Mouse (Mus musculus) liver, embryonic 16.5 days (tissue): ENCODE measurements around the gene Prss33. TPM values are rescaled to one million over a fixed set of nuclear protein-coding genes. Genes with fewer than 3 reads are reported as not detected.
A peak's percentile ranks its signal among the peaks of the same experiment; 100 is the strongest.

Experiments
- ATAC-seq: fragments of 200-750 bp; cut with Nextera tagmentation; 2 replicates; pipeline ENCODE4 v1.8.0; 2017; ENCODE audit warnings: low read depth, mild to moderate bottlenecking, moderate number of reproducible peaks, moderate library complexity
- H3K27ac ChIP-seq: fragments of 300-500 bp; sonication (generic); 2 replicates; pipeline ENCODE4 v1.5.1; 2014; ENCODE audit warnings: mild to moderate bottlenecking, low read length
- H3K27me3 ChIP-seq: fragments of 300-500 bp; sonication (generic); 2 replicates; pipeline ENCODE4 v1.6.1; 2014; ENCODE audit warnings: low read depth, low read length, mixed read lengths; ENCODE audit not compliant: control insufficient read depth, insufficient read depth
- H3K36me3 ChIP-seq: fragments of 300-500 bp; sonication (generic); 2 replicates; pipeline ENCODE4 v1.6.1; 2014; ENCODE audit warnings: mild to moderate bottlenecking; ENCODE audit not compliant: control insufficient read depth, insufficient read depth
- H3K4me1 ChIP-seq: fragments of 300-500 bp; sonication (generic); 2 replicates; pipeline ENCODE4 v1.6.1; 2014; ENCODE audit warnings: low read depth, low read length, mixed read lengths; ENCODE audit not compliant: control insufficient read depth
- H3K4me2 ChIP-seq: fragments of 300-500 bp; sonication (generic); 2 replicates; pipeline ENCODE4 v1.6.1; 2014; ENCODE audit warnings: low read depth, low read length, mixed read lengths
- H3K4me3 ChIP-seq: fragments of 300-500 bp; sonication (generic); 2 replicates; pipeline ENCODE4 v1.5.1; 2014; ENCODE audit warnings: low read depth, mild to moderate bottlenecking, low read length
- H3K9ac ChIP-seq: fragments of 300-500 bp; sonication (generic); 2 replicates; pipeline ENCODE4 v1.6.1; 2014; ENCODE audit warnings: low read depth, low read length
- H3K9me3 ChIP-seq: fragments of 300-500 bp; sonication (generic); replicated peaks from 2 replicates; pipeline ENCODE4 v1.6.1; 2016; ENCODE audit warnings: low read length; ENCODE audit not compliant: control insufficient read depth
- WGBS: fragments of 180-500 bp; shearing (Covaris S2); extraction: QIAGEN DNeasy Blood & Tissue Kit; methylation state at CpG from one replicate; pipeline ENCODE4 v1.1.7; 2014; ENCODE audit not compliant: insufficient replicate concordance; 5-methylcytosine and 5-hydroxymethylcytosine counted together
- polyA plus RNA-seq: library from polyadenylated mRNA; unstranded; fragments of >200 nt; fragmentation: Nextera tagmentation; extraction: Ambion mirVana; gene quantifications from 2 replicates; pipeline ENCODE4 v1.2.1, GENCODE M21; 2015

Prss33 gene
- polyA plus RNA-seq, 1 experiment from 2014 or later = not detected

DNA sequence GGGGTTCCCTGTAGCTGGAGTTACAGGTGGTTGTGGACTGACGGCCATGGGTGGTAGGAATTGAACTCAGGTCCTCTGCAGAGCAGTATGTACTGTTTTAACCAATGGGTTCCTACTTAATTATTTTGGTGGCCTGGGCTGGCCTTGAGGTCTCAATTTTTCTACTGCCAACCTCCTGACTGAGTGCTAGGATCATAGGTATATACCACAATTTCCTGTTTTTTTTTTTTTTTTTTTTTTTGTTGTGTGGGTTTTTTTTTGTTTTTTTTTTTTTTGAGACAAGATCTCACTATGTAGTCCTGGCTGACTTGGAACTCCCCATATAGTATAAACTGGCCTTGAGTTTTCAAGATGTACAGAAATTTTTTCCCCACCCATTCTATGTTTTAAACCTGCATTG lies 4.7 kb downstream of the Prss33 start:
- Histone ChIP-seq H3K4me2 (no peak overlapping the region), H3K4me3 (no peak overlapping the region), H3K9me3 (peaks cover 3% of the 10 kb centered on the region; the same call in 1 of the 2 replicates), H3K4me1 (peaks cover 17% of the 10 kb centered on the region), H3K9ac (no peak overlapping the region), H3K36me3 (peaks cover 6% of the 10 kb centered on the region), H3K27ac (no peak overlapping the region), H3K27me3 (peaks cover 18% of the 10 kb centered on the region; the same call in 1 of the 2 replicates)
- 74% methylated on average over 1 of the region's 1 CpGs for WGBS
- ATAC-seq = no peak

DNA sequence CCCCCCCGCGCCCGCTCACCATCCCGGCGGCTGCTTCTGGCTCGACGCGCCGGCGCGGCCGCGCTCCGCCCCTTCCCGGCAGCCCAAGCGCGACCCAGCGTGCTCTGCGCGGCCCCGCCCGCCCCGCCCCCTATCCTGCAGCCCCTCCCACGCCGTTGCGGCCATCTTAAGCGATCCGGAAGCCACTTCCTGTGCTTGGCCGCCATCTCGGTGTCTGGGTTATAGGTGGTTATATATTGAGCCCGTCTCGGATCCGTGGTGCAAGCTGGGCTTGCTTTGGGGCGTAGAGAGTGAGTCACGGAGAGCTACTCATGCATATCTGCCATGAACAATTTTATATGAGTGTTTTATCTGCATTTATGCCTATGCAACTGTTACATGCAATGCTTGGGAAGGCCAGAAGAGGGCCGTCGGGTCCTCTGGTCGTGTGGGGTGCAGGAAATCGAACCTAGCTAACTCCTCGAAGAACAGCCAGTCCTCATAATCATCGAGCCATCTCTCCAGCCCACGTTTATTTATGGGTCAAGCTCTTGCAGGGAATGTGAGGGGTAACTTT lies 6.7 kb downstream of the Prss33 start, which contains the start of gene Elob:
Elob (minus strand) TSS at position 73 of the 556 bp plus-strand sequence.
- Histone ChIP-seq H3K4me1 (peaks cover 17% of the 10 kb centered on the region), H3K27ac (peak within 1 kb of the TSS; percentile 86), H3K36me3 (peaks cover 23% of the 10 kb centered on the region), H3K27me3 (peaks cover 16% of the 10 kb centered on the region; the same call in 1 of the 2 replicates), H3K9ac (peak within 1 kb of the TSS; percentile 81), H3K4me2 (peak within 1 kb of the TSS; percentile 89), H3K9me3 (peaks cover 3% of the 10 kb centered on the region; the same call in 1 of the 2 replicates), H3K4me3 (peak within 1 kb of the TSS; percentile 83)
- peak; percentile 95 for ATAC-seq
- WGBS = under 1% methylated on average over 25 of the region's 42 CpGs

DNA sequence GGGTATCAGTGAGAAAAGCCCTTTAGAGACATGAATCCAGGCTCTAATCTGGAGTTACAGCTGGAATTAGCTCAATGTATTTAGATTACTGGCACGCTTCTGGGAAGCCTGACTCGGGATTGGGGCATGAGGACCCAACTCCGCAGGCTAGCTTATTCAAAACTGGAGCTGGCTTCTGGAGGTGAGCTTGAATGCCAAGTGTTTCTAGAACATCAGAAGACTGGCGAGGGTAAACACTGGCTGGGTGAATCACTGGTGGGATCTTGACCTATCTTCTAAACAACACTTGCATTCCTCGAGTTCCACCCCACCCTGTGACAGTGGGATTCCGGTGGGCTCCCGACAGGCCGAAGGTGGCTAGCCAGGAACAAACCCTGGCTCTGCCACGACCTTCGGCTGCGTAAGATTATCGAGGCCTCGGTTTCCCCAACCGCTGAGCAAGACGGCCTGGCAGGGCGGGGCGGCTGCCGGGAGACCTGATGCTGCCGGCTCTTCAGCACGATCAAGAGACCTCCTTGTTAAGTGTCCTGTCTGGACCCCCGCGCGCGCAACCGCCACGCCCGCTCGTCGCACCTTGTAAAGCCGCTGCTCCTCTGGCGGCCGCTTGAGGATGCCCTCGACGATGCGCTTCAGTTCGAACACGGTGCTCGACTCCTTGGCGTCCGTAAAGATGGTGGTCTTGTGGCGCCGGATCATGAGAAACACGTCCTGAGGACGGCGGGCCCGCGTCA lies 7.4 kb downstream of the Prss33 start:
- Histone ChIP-seq H3K36me3 (peaks cover 30% of the 10 kb centered on the region), H3K4me1 (peaks cover 17% of the 10 kb centered on the region), H3K27me3 (peaks cover 9% of the 10 kb centered on the region; the same call in 1 of the 2 replicates), H3K27ac (peak overlapping the region; percentile 74), H3K4me3 (peak overlapping the region; percentile 83), H3K9me3 (peaks cover 3% of the 10 kb centered on the region; the same call in 1 of the 2 replicates), H3K9ac (peak overlapping the region; percentile 81), H3K4me2 (peak overlapping the region; percentile 89)
- 0% methylated on average over 47 of the region's 47 CpGs for WGBS
- ATAC-seq = peak; percentile 55

DNA sequence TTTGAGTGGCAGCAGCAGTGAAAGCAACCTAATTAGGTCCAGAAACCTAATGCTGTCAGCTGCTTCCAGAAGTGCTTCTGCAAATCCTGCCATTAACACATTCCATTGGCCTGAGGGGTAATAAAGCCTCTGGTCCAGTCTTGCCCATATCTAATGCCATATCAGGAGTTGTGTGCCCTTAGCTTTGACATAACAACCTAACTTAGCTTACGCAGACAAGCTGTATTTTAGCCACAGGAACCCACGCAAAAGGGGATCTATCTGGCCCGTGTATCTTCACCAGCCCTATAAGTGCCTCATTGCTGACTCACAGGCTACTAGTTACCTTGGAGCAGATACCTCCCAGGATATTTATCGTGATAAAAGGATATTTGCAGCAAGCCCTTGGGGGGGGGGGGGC lies 10.3 kb downstream of the Prss33 start:
- ATAC-seq = no peak
- H3K27me3 ChIP-seq = peaks cover 4% of the 10 kb centered on the region; the same call in 1 of the 2 replicates
- H3K9ac ChIP-seq = no peak overlapping the region
- H3K4me2 ChIP-seq = no peak overlapping the region
- peaks cover 17% of the 10 kb centered on the region for H3K4me1 ChIP-seq
- peaks cover 3% of the 10 kb centered on the region; the same call in 1 of the 2 replicates for H3K9me3 ChIP-seq
- H3K4me3 ChIP-seq = no peak overlapping the region
- no peak overlapping the region for H3K27ac ChIP-seq
- 80% methylated on average over 4 of the region's 4 CpGs for WGBS
- H3K36me3 ChIP-seq = peaks cover 54% of the 10 kb centered on the region

DNA sequence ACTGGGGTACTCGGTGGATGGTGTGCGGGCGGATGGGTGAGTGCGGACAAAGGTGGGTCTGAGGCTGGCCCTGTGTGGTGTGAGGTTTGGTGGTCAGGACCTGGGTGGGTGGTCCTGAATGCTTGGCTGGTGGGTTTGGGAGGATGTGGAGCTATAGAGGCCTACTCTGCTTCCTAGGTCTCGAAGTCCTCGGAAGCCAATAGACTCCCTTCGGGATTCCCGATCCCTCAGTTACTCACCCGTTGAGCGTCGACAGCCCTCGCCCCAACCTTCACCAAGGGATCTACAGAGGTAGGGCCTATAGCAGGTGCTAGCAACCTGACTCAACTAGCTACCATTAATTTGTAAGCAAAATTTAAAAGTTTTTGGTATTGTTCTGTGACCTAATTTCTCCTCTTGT lies 12.2 kb downstream of the Prss33 start:
- ATAC-seq = no peak
- Histone ChIP-seq H3K4me3 (no peak overlapping the region), H3K27ac (no peak overlapping the region), H3K4me2 (no peak overlapping the region), H3K36me3 (peaks cover 74% of the 10 kb centered on the region), H3K4me1 (peaks cover 12% of the 10 kb centered on the region), H3K9me3 (peaks cover 14% of the 10 kb centered on the region), H3K9ac (no peak overlapping the region), H3K27me3 (no peaks in the 10 kb centered on the region)
- WGBS = 91% methylated on average over 12 of the region's 12 CpGs

DNA sequence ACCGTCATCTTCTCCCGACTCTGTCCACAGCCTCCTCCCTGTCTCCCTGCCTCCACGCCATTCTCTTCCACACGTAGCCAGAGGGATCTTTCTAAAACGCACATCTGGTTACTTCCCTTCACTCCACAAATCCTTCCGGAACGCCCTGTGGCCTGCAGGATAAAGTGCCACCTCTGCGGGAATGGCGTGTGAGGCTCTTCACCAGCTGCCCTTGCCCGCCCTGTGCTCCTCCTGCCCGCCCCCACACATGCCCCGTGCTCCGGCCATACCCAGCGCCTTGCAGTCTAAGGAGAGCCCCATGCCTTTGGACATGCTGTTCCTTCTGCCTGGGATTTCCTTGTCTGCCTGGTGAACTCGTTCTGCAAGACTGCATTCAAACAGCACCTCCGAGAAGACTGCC lies 12.8 kb downstream of the Prss33 start:
- Histone ChIP-seq H3K4me2 (no peak overlapping the region), H3K9me3 (peaks cover 20% of the 10 kb centered on the region), H3K27me3 (no peaks in the 10 kb centered on the region), H3K4me3 (no peak overlapping the region), H3K4me1 (peaks cover 9% of the 10 kb centered on the region), H3K36me3 (peaks cover 80% of the 10 kb centered on the region), H3K27ac (no peak overlapping the region), H3K9ac (no peak overlapping the region)
- WGBS = 87% methylated on average over 16 of the region's 16 CpGs
- no peak for ATAC-seq

DNA sequence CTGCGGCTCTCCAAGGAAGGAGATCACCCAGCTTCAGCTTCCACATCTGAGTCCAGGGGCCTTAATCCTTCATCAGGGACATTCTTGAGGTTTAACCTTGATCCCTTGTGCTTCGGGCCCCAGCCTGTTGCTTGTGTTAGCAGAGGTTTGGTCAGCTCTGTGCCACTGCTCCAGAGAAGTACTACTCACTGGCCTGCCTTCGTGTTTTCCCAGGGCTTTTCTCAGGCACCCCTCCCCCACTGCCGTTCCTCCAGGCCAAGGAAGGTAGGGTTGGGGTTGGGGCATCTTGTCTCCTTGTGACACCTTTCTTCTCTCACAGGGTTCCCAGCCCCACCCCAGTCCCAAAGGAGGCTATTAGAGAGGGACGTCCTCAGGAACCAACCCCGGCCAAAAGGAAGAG lies 13.8 kb downstream of the Prss33 start:
- Histone ChIP-seq H3K4me2 (no peak overlapping the region), H3K4me1 (no peaks in the 10 kb centered on the region; the same call in 1 of the 2 replicates), H3K9me3 (peaks cover 24% of the 10 kb centered on the region), H3K4me3 (no peak overlapping the region), H3K36me3 (peaks cover 89% of the 10 kb centered on the region), H3K27ac (no peak overlapping the region), H3K27me3 (no peaks in the 10 kb centered on the region), H3K9ac (no peak overlapping the region)
- no peak for ATAC-seq
- WGBS = 76% methylated on average over 6 of the region's 6 CpGs

DNA sequence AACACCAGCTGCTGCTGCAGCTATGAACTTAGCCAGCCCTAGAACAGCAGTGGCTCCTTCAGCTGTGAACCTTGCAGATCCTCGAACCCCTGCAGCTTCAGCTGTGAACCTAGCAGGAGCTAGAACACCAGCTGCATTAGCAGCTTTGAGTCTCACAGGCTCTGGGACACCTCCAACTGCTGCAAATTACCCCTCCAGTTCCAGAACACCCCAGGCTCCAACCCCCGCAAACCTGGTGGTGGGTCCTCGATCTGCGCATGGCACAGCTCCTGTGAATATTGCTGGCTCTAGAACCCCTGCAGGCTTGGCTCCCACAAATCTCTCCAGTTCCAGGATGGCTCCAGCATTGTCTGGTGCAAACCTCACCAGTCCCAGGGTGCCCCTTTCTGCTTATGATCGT lies 15.1 kb downstream of the Prss33 start:
- 90% methylated on average over 5 of the region's 5 CpGs for WGBS
- Histone ChIP-seq H3K9ac (no peak overlapping the region), H3K27me3 (no peaks in the 10 kb centered on the region), H3K27ac (no peak overlapping the region), H3K36me3 (peaks cover 92% of the 10 kb centered on the region), H3K4me1 (no peaks in the 10 kb centered on the region), H3K4me2 (no peak overlapping the region), H3K4me3 (no peak overlapping the region), H3K9me3 (peaks cover 30% of the 10 kb centered on the region)
- ATAC-seq = no peak

DNA sequence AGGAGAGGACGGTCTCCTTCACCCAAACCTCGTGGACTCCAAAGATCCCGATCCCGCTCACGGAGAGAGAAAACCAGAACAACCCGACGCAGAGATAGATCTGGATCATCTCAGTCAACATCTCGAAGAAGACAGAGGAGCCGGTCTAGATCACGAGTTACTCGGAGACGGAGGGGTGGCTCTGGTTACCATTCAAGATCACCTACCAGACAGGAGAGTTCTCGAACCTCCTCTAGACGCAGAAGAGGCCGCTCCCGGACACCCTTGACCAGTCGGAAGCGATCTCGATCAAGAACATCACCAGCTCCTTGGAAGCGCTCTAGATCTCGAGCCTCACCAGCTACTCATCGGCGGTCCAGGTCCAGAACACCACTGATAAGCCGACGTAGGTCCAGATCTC lies 16.6 kb downstream of the Prss33 start:
- ATAC-seq = no peak

More for the DNA sequence above, 16.6 kb downstream of the Prss33 start:
- H3K4me3 ChIP-seq = no peak overlapping the region
- peaks cover 36% of the 10 kb centered on the region for H3K9me3 ChIP-seq
- no peak overlapping the region for H3K4me2 ChIP-seq
- H3K9ac ChIP-seq = no peak overlapping the region
- WGBS = 96% methylated on average over 25 of the region's 25 CpGs
- no peak overlapping the region for H3K27ac ChIP-seq
- no peaks in the 10 kb centered on the region for H3K27me3 ChIP-seq
- no peaks in the 10 kb centered on the region for H3K4me1 ChIP-seq
- H3K36me3 ChIP-seq = peaks cover 94% of the 10 kb centered on the region
